In the genomic region with DNA sequence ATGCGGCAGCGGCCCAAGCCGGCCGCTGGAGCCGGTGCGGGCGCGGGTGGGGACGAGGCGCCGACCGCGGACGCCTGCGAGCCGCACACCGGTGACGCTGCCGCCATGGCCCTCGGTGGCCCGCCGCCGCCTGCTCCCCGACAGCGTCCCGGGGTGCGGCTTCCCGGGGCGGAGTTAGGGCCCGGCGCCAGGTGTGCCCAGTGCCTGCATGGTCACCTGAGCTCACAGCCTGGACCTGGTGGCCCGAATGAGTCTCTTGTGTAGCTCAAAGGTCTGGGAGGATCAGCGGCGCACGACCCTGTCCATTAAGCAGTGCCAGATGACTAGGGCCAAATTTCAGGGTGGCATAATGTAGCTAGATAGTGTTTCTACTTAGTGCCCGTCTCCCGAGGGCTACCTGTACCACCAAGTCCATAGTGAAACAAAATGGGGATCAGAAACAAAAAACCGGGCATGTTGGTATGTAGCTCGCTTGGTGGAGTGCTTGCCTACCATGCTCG, we compare ENCODE assay signal across 8 mouse cellular contexts. TPM values are rescaled to one million over a fixed set of nuclear protein-coding genes. Genes with fewer than 3 reads are reported as not detected.
DNase-seq lines count a peak whose midpoint lies in the region; ATAC-seq lines count a peak whose summit lies in the region.

A gene (minus strand): TSS at position 221 of the 500 bp plus-strand sequence.

- no peaks in the 10 kb centered on the region for H3K27me3 ChIP-seq in erythroblast, embryonic 14.5 days (ENCODE audit: control insufficient read depth)
- peaks cover 6% of the 10 kb centered on the region; the same call in 1 of the 2 replicates for H3K27me3 ChIP-seq in hindbrain, embryonic 11.5 days (ENCODE audit: control insufficient read depth, insufficient read depth, low read length)
- H3K27me3 ChIP-seq in limb, embryonic 13.5 days, result peaks cover 22% of the 10 kb centered on the region
- peaks cover 44% of the 10 kb centered on the region for H3K27me3 ChIP-seq in midbrain, embryonic 12.5 days

- DNase-seq in thymus, postnatal 0 days (ENCODE audit: low spot score), result peak; percentile 19
- DNase-seq in thymus, adult 18-20 months, result no peak
- peak; percentile 38 for DNase-seq in hindbrain, embryonic 11.5 days (ENCODE audit: low spot score)
- DNase-seq in thymus, postnatal 36 days, result peak; percentile 19 to 32
- DNase-seq in natural killer cell, adult 2 months (ENCODE audit: low spot score in 2 of 2), result no peak

- WGBS in hindbrain, embryonic 11.5 days, result 28% methylated on average over 12 of the region's 40 CpGs
- 8% methylated on average over 37 of the region's 40 CpGs for WGBS in limb, embryonic 13.5 days
- 15% methylated on average over 24 of the region's 40 CpGs for WGBS in midbrain, embryonic 12.5 days

- H3K4me1 ChIP-seq in erythroblast, embryonic 14.5 days (ENCODE audit: control insufficient read depth), result peaks cover 70% of the 10 kb centered on the region
- no peaks in the 10 kb centered on the region for H3K4me1 ChIP-seq in hindbrain, embryonic 11.5 days (replicated peaks; ENCODE audit: control insufficient read depth, insufficient read depth, low read length)
- peaks cover 21% of the 10 kb centered on the region for H3K4me1 ChIP-seq in limb, embryonic 13.5 days
- peaks cover 20% of the 10 kb centered on the region for H3K4me1 ChIP-seq in midbrain, embryonic 12.5 days

- H3K4me3 ChIP-seq in erythroblast, embryonic 14.5 days (replicated peaks), result peak within 1 kb of the TSS; percentile 87
- peak within 1 kb of the TSS; percentile 45 for H3K4me3 ChIP-seq in hindbrain, embryonic 11.5 days (ENCODE audit: low read depth, low read length)
- H3K4me3 ChIP-seq in limb, embryonic 13.5 days, result peak within 1 kb of the TSS; percentile 64
- peak within 1 kb of the TSS; percentile 56 for H3K4me3 ChIP-seq in midbrain, embryonic 12.5 days

- no peak for ATAC-seq in hindbrain, embryonic 11.5 days (ENCODE audit: low FRiP score)
- 0 out of 2 replicates have a peak, but pooled peaks have one; percentile 0 for ATAC-seq in limb, embryonic 13.5 days (ENCODE audit: low FRiP score, low read depth)
- ATAC-seq in midbrain, embryonic 12.5 days (ENCODE audit: low FRiP score, low read depth), result no peak

- H3K36me3 ChIP-seq in erythroblast, embryonic 14.5 days (ENCODE audit: control insufficient read depth), result peaks cover 25% of the 10 kb centered on the region
- no peaks in the 10 kb centered on the region for H3K36me3 ChIP-seq in hindbrain, embryonic 11.5 days (ENCODE audit: control insufficient read depth, insufficient read depth, low read length)
- H3K36me3 ChIP-seq in limb, embryonic 13.5 days, result peaks cover 8% of the 10 kb centered on the region
- peaks cover 9% of the 10 kb centered on the region for H3K36me3 ChIP-seq in midbrain, embryonic 12.5 days

- no peaks in the 10 kb centered on the region for H3K9me3 ChIP-seq in erythroblast, embryonic 14.5 days (ENCODE audit: control insufficient read depth, low read length)
- no peaks in the 10 kb centered on the region for H3K9me3 ChIP-seq in hindbrain, embryonic 11.5 days (ENCODE audit: control insufficient read depth, low read length)
- H3K9me3 ChIP-seq in limb, embryonic 13.5 days, result no peaks in the 10 kb centered on the region
- no peaks in the 10 kb centered on the region for H3K9me3 ChIP-seq in midbrain, embryonic 12.5 days

- peak within 1 kb of the TSS; percentile 84 for H3K4me2 ChIP-seq in hindbrain, embryonic 11.5 days (replicated peaks; ENCODE audit: low read depth, low read length)
- H3K4me2 ChIP-seq in limb, embryonic 13.5 days (replicated peaks), result peak within 1 kb of the TSS; percentile 87
- H3K4me2 ChIP-seq in midbrain, embryonic 12.5 days (replicated peaks), result peak within 1 kb of the TSS; percentile 87

- H3K9ac ChIP-seq in hindbrain, embryonic 11.5 days (ENCODE audit: low read depth, low read length), result peak within 1 kb of the TSS; percentile 78
- H3K9ac ChIP-seq in limb, embryonic 13.5 days, result peak within 1 kb of the TSS; percentile 85
- peak within 1 kb of the TSS; percentile 82 for H3K9ac ChIP-seq in midbrain, embryonic 12.5 days (replicated peaks)

- no peak within 1 kb of the TSS for H3K27ac ChIP-seq in hindbrain, embryonic 11.5 days (ENCODE audit: low read depth, low read length)
- H3K27ac ChIP-seq in limb, embryonic 13.5 days, result 0 out of 2 replicates have a peak within 1 kb of the TSS, but pooled peaks have one; percentile 22
- peak within 1 kb of the TSS; percentile 61 for H3K27ac ChIP-seq in midbrain, embryonic 12.5 days (replicated peaks)

RNA-seq across cellular contexts. Expression of the gene that starts here (rescaled TPM):
- polyA plus RNA-seq in thymus, postnatal 0 days (2015; fragmentation: Nextera tagmentation; extraction: Ambion mirVana), result 9.6 and 11.7 TPM in 2 replicates
- polyA plus RNA-seq in erythroblast, embryonic 14.5 days (2012), result 6.1 and 6.2 TPM in 2 replicates
- polyA plus RNA-seq in hindbrain, embryonic 11.5 days (2014; fragmentation: Nextera tagmentation; extraction: Ambion mirVana), result 0.78 and 0.93 TPM in 2 replicates
- polyA plus RNA-seq in limb, embryonic 13.5 days (2015; fragmentation: Nextera tagmentation; extraction: Ambion mirVana), result 7.3 and 7.9 TPM in 2 replicates
- polyA plus RNA-seq in midbrain, embryonic 12.5 days (2016; fragmentation: Nextera tagmentation; extraction: Ambion mirVana), result 2.5 TPM in 2 replicates

Comparison
In these comparisons a context has a peak if more than half of its experiments do, and no peak if none do; other contexts are left out.
1. DNase-seq: peak in thymus, postnatal 0 days (single experiment) and thymus, postnatal 36 days (2 of 2); none in thymus, adult 18-20 months (0 of 2) and natural killer cell, adult 2 months (0 of 2).
2. Peak in DNase-seq, H3K4me3 ChIP-seq, H3K9ac ChIP-seq and H3K4me2 ChIP-seq in hindbrain, embryonic 11.5 days; RNA of the gene not detected or under 1 TPM.
3. Peak in every context shown above with its lines, with median percentiles within 50 percentile points of each other: H3K4me3 ChIP-seq, H3K4me2 ChIP-seq and H3K9ac ChIP-seq.